Mouse (Mus musculus) C2C12 (cell line): ENCODE results near the gene Sprr4. TPM values are rescaled to one million over a fixed set of nuclear protein-coding genes. Genes with fewer than 3 reads are reported as not detected.
"Not testable (repeated sequence)": the region's sequence is repeated elsewhere in the genome, so short reads cannot be mapped to it uniquely, and the experiment has no call there.

Experiments used
- H3K27me3 ChIP-seq: one replicate; pipeline ENCODE4 v1.6.1; 2011; ENCODE audit not compliant: control insufficient read depth, insufficient read depth, insufficient read length
- H3K36me3 ChIP-seq: one replicate; pipeline ENCODE4 v1.6.1; 2011; ENCODE audit not compliant: control insufficient read depth, insufficient read depth
- H3K4me3 ChIP-seq: one replicate; pipeline ENCODE4 v1.5.1; 2011; ENCODE audit warnings: mild to moderate bottlenecking, control low read depth; ENCODE audit not compliant: poor library complexity, insufficient read depth, severe bottlenecking
- H3K79me2 ChIP-seq: one replicate; pipeline ENCODE4 v1.6.1; 2011; ENCODE audit not compliant: control insufficient read depth, insufficient read depth
- H3K79me3 ChIP-seq: one replicate; pipeline ENCODE4 v1.6.1; 2011; ENCODE audit warnings: low read depth, control low read depth
- H3ac ChIP-seq: one replicate; pipeline ENCODE3; 2011; ENCODE audit warnings: low read depth; ENCODE audit not compliant: control insufficient read depth, insufficient read length
- CEBPB ChIP-seq: IDR thresholded peaks from one replicate; pipeline ENCODE4 v1.6.1; 2011; ENCODE audit warnings: low read depth, mild to moderate bottlenecking, control low read depth, moderate library complexity
- CTCF ChIP-seq: IDR thresholded peaks from one replicate; pipeline ENCODE4 v1.5.1; 2011; ENCODE audit not compliant: control insufficient read depth, insufficient read depth, insufficient read length
- FOSL1 ChIP-seq: IDR thresholded peaks from one replicate; pipeline ENCODE4 v1.8.0; 2011; ENCODE audit warnings: mild to moderate bottlenecking, low read length; ENCODE audit not compliant: poor library complexity, insufficient read depth, severe bottlenecking
- MAX ChIP-seq: IDR thresholded peaks from one replicate; pipeline ENCODE4 v1.6.1; 2011; ENCODE audit warnings: mild to moderate bottlenecking, control low read depth
- MYOD1 ChIP-seq: IDR thresholded peaks from one replicate; pipeline ENCODE4 v1.6.1; 2011; ENCODE audit warnings: low read depth; ENCODE audit not compliant: control insufficient read depth, insufficient read length
- MYOG ChIP-seq: IDR thresholded peaks from one replicate; pipeline ENCODE4 v1.6.1; 2011; ENCODE audit not compliant: control insufficient read depth, insufficient read length; ENCODE audit errors: extremely low read depth
- USF1 ChIP-seq: IDR thresholded peaks from one replicate; pipeline ENCODE4 v1.6.1; 2011; ENCODE audit warnings: low read depth, mild to moderate bottlenecking, control low read depth, moderate library complexity
- polyA plus RNA-seq: library from polyadenylated mRNA; unstranded; fragments of >200 nt; fragmentation: generic; extraction: Trizol; gene quantifications from one replicate; pipeline ENCODE4 v1.2.1, GENCODE M21; 2012; ENCODE audit warnings: missing spikeins

The Sprr4 gene
- polyA plus RNA-seq, 1 experiment = not detected

GRCm38 (mm10) chr3:92486307-92486706, 14.0 kb downstream of the Sprr4 start:
- Histone ChIP-seq H3ac (no peak overlapping the region), H3K79me3 (no peaks in the 10 kb centered on the region)

GRCm38 (mm10) chr3:92485863-92486262, 14.4 kb downstream of the Sprr4 start, which contains the start of gene Sprr1a:
Sprr1a (minus strand) TSS chr3:92485895.
- H3K27me3 ChIP-seq = no peaks in the 10 kb centered on the region
- TF ChIP-seq FOSL1 (peak; percentile 95), USF1 (no peak), CEBPB (no peak), MYOD1 (peak; percentile 58), CTCF (no peak)
- H3K4me3 ChIP-seq = no peak within 1 kb of the TSS
- H3K79me2 ChIP-seq = no peaks in the 10 kb centered on the region
- no peaks in the 10 kb centered on the region for H3K36me3 ChIP-seq
- H3K79me3 ChIP-seq = no peaks in the 10 kb centered on the region
- H3ac ChIP-seq = no peak within 1 kb of the TSS

More at GRCm38 (mm10) chr3:92486307-92486706, 14.0 kb downstream of the Sprr4 start:
- Histone ChIP-seq H3K79me2 (no peaks in the 10 kb centered on the region), H3K36me3 (no peaks in the 10 kb centered on the region), H3K27me3 (no peaks in the 10 kb centered on the region), H3K4me3 (no peak overlapping the region)
- no peak for TF ChIP-seq FOSL1
- TF ChIP-seq CTCF = no peak
- TF ChIP-seq MAX = no peak
- TF ChIP-seq USF1 = no peak
- no peak for TF ChIP-seq CEBPB
- TF ChIP-seq MYOG = no peak
- TF ChIP-seq MYOD1 = no peak

- not testable (repeated sequence) for H3K79me2 ChIP-seq, H3K27me3 ChIP-seq, H3K4me3 ChIP-seq, H3ac ChIP-seq, H3K36me3 ChIP-seq, H3K79me3 ChIP-seq
Measured at GRCm38 (mm10) chr3:92481249-92481648, 19.0 kb downstream of the Sprr4 start.

GRCm38 (mm10) chr3:92470111-92470510, 30.2 kb downstream of the Sprr4 start:
- Histone ChIP-seq H3K4me3 (no peak overlapping the region), H3K79me2 (no peaks in the 10 kb centered on the region), H3K27me3 (no peaks in the 10 kb centered on the region), H3ac (no peak overlapping the region), H3K79me3 (no peaks in the 10 kb centered on the region), H3K36me3 (no peaks in the 10 kb centered on the region)
- TF ChIP-seq USF1 = no peak
- TF ChIP-seq MAX = no peak
- TF ChIP-seq CEBPB = no peak
- TF ChIP-seq MYOD1 = peak; percentile 38
- no peak for TF ChIP-seq CTCF
- TF ChIP-seq FOSL1 = no peak
- TF ChIP-seq MYOG = no peak

- no peak for TF ChIP-seq MAX
- TF ChIP-seq FOSL1 = no peak
- no peak for TF ChIP-seq CTCF
- TF ChIP-seq MYOG = no peak
- no peak for TF ChIP-seq MYOD1
- Histone ChIP-seq H3K79me2 (no peaks in the 10 kb centered on the region), H3K79me3 (no peaks in the 10 kb centered on the region), H3K36me3 (no peaks in the 10 kb centered on the region), H3K27me3 (no peaks in the 10 kb centered on the region), H3ac (no peak overlapping the region), H3K4me3 (no peak overlapping the region)
Measured at GRCm38 (mm10) chr3:92467424-92467823, 32.9 kb downstream of the Sprr4 start.

GRCm38 (mm10) chr3:92466576-92466975, 33.7 kb downstream of the Sprr4 start:
- Histone ChIP-seq H3K27me3 (no peaks in the 10 kb centered on the region), H3K36me3 (no peaks in the 10 kb centered on the region), H3ac (no peak overlapping the region), H3K79me2 (no peaks in the 10 kb centered on the region), H3K4me3 (no peak overlapping the region), H3K79me3 (no peaks in the 10 kb centered on the region)
- TF ChIP-seq USF1 = no peak
- no peak for TF ChIP-seq MYOG
- no peak for TF ChIP-seq CTCF
- TF ChIP-seq MYOD1 = peak; percentile 49
- peak; percentile 8 for TF ChIP-seq CEBPB

- TF ChIP-seq CTCF (no peak), CEBPB (no peak), MAX (no peak)
- Histone ChIP-seq H3K4me3 (no peak within 1 kb of the TSS), H3K79me2 (no peaks in the 10 kb centered on the region), H3ac (no peak within 1 kb of the TSS), H3K27me3 (no peaks in the 10 kb centered on the region), H3K79me3 (no peaks in the 10 kb centered on the region), H3K36me3 (no peaks in the 10 kb centered on the region)
Measured at GRCm38 (mm10) chr3:92458620-92459019, 41.7 kb downstream of the Sprr4 start, which contains the start of gene Sprr3. Sprr3 (minus strand) TSS chr3:92458720.
